Mouse (Mus musculus): ENCODE measurements around the gene H2-T22. TPM values are rescaled to one million over a fixed set of nuclear protein-coding genes. Genes with fewer than 3 reads are reported as not detected.

Gene H2-T22
- polyA plus RNA-seq, 1 experiment from 2014 or later: 16.1 TPM

- H3K4me3 ChIP-seq (ENCODE audit: low read length): peak overlapping the region; percentile 55
- peak overlapping the region; percentile 51 for H3K9ac ChIP-seq (ENCODE audit: low read depth, low read length)
- peak; percentile 69 for ATAC-seq
- H3K36me3 ChIP-seq (ENCODE audit: control insufficient read depth, insufficient read depth, low read length): no peaks in the 10 kb centered on the region
- H3K4me1 ChIP-seq (ENCODE audit: control insufficient read depth, insufficient read depth, low read length): peaks cover 7% of the 10 kb centered on the region; the same call in 1 of the 2 replicates
- peak overlapping the region; percentile 63 for H3K4me2 ChIP-seq (ENCODE audit: low read depth, low read length)
- H3K9me3 ChIP-seq (ENCODE audit: control insufficient read depth, low read length): no peaks in the 10 kb centered on the region
- H3K27me3 ChIP-seq (replicated peaks; ENCODE audit: control insufficient read depth, insufficient read depth, low read length): no peaks in the 10 kb centered on the region
- H3K27ac ChIP-seq (ENCODE audit: low read length): 0 out of 2 replicates have a peak overlapping the region, but pooled peaks have one; percentile 12
- 4% methylated on average over 31 of the region's 31 CpGs for WGBS
These were observed 48.2 kb downstream of the H2-T22 start for GRCm38 (mm10) chr17:35994175-35994878.

GRCm38 (mm10) chr17:35993675-35994074 lies 48.9 kb downstream of the H2-T22 start:
- Histone ChIP-seq H3K4me2 (ENCODE audit: low read depth, low read length) (peak overlapping the region; percentile 51), H3K9me3 (ENCODE audit: control insufficient read depth, low read length) (no peaks in the 10 kb centered on the region), H3K4me1 (ENCODE audit: control insufficient read depth, insufficient read depth, low read length) (peaks cover 7% of the 10 kb centered on the region; the same call in 1 of the 2 replicates), H3K36me3 (ENCODE audit: control insufficient read depth, insufficient read depth, low read length) (no peaks in the 10 kb centered on the region), H3K4me3 (ENCODE audit: low read length) (peak overlapping the region; percentile 29), H3K27ac (ENCODE audit: low read length) (no peak overlapping the region), H3K27me3 (replicated peaks; ENCODE audit: control insufficient read depth, insufficient read depth, low read length) (no peaks in the 10 kb centered on the region), H3K9ac (ENCODE audit: low read depth, low read length) (no peak overlapping the region)
- WGBS: 6% methylated on average over 17 of the region's 17 CpGs
- ATAC-seq: peak; percentile 63

GRCm38 (mm10) chr17:35991781-35992180 lies 50.8 kb downstream of the H2-T22 start:
- WGBS: 28% methylated on average over 10 of the region's 10 CpGs
- Histone ChIP-seq H3K9me3 (ENCODE audit: control insufficient read depth, low read length) (no peaks in the 10 kb centered on the region), H3K4me1 (ENCODE audit: control insufficient read depth, insufficient read depth, low read length) (peaks cover 7% of the 10 kb centered on the region; the same call in 1 of the 2 replicates), H3K4me2 (ENCODE audit: low read depth, low read length) (no peak overlapping the region), H3K4me3 (ENCODE audit: low read length) (no peak overlapping the region), H3K27ac (ENCODE audit: low read length) (no peak overlapping the region), H3K27me3 (replicated peaks; ENCODE audit: control insufficient read depth, insufficient read depth, low read length) (no peaks in the 10 kb centered on the region), H3K36me3 (ENCODE audit: control insufficient read depth, insufficient read depth, low read length) (peaks cover 4% of the 10 kb centered on the region; the same call in 1 of the 2 replicates), H3K9ac (ENCODE audit: low read depth, low read length) (no peak overlapping the region)
- no peak for ATAC-seq

Other genes starting within 250 kb of the H2-T22 start
- 16.0 and 16.2 TPM in 2 replicates for gene Ier3, start 221.1 kb downstream of the H2-T22 start, polyA plus RNA-seq (2015; fragmentation: Nextera tagmentation; extraction: Ambion mirVana)
- 56.9 and 58.5 TPM in 2 replicates for gene Flot1, start 219.5 kb downstream of the H2-T22 start, polyA plus RNA-seq (2015; fragmentation: Nextera tagmentation; extraction: Ambion mirVana)
- 559 and 622 TPM in 2 replicates for gene Tubb5, start 204.4 kb downstream of the H2-T22 start, polyA plus RNA-seq (2015; fragmentation: Nextera tagmentation; extraction: Ambion mirVana)
- gene Mdc1, start 201.2 kb downstream of the H2-T22 start, polyA plus RNA-seq (2015; fragmentation: Nextera tagmentation; extraction: Ambion mirVana): 10.0 and 11.8 TPM in 2 replicates
- 47.7 and 51.7 TPM in 2 replicates for gene Nrm, start 181.4 kb downstream of the H2-T22 start, polyA plus RNA-seq (2015; fragmentation: Nextera tagmentation; extraction: Ambion mirVana)
- 19.3 and 19.4 TPM in 2 replicates for gene Ppp1r18, start 177.2 kb downstream of the H2-T22 start, polyA plus RNA-seq (2015; fragmentation: Nextera tagmentation; extraction: Ambion mirVana)
- gene Dhx16, start 162.9 kb downstream of the H2-T22 start, polyA plus RNA-seq (2015; fragmentation: Nextera tagmentation; extraction: Ambion mirVana): 36.0 and 38.3 TPM in 2 replicates
- 29.1 and 30.1 TPM in 2 replicates for gene 2310061I04Rik, start 145.3 kb downstream of the H2-T22 start, polyA plus RNA-seq (2015; fragmentation: Nextera tagmentation; extraction: Ambion mirVana)
- gene Atat1, start 132.7 kb downstream of the H2-T22 start, polyA plus RNA-seq (2015; fragmentation: Nextera tagmentation; extraction: Ambion mirVana): 43.4 and 45.4 TPM in 2 replicates
- gene Mrps18b, start 126.4 kb downstream of the H2-T22 start, polyA plus RNA-seq (2015; fragmentation: Nextera tagmentation; extraction: Ambion mirVana): 133 and 145 TPM in 2 replicates
- gene Ppp1r10, start 126.3 kb downstream of the H2-T22 start, polyA plus RNA-seq (2015; fragmentation: Nextera tagmentation; extraction: Ambion mirVana): 28.8 and 30.1 TPM in 2 replicates
- gene Abcf1, start 73.0 kb downstream of the H2-T22 start, polyA plus RNA-seq (2015; fragmentation: Nextera tagmentation; extraction: Ambion mirVana): 88.5 and 90.2 TPM in 2 replicates
- gene Gnl1, start 62.9 kb downstream of the H2-T22 start, polyA plus RNA-seq (2015; fragmentation: Nextera tagmentation; extraction: Ambion mirVana): 35.8 and 36.4 TPM in 2 replicates
- gene Prr3, start 62.5 kb downstream of the H2-T22 start, polyA plus RNA-seq (2015; fragmentation: Nextera tagmentation; extraction: Ambion mirVana): 22.5 and 25.9 TPM in 2 replicates
- gene H2-T24, start 22.2 kb downstream of the H2-T22 start, polyA plus RNA-seq (2015; fragmentation: Nextera tagmentation; extraction: Ambion mirVana): 1.8 TPM in 2 replicates
- 17.7 and 19.4 TPM in 2 replicates for gene H2-T23, start 9.9 kb downstream of the H2-T22 start, polyA plus RNA-seq (2015; fragmentation: Nextera tagmentation; extraction: Ambion mirVana)
- gene Gm6034, start 214 bp upstream of the H2-T22 start, polyA plus RNA-seq (2015; fragmentation: Nextera tagmentation; extraction: Ambion mirVana): 0.86 and 1.2 TPM in 2 replicates
- 7.2 and 11.9 TPM in 2 replicates for gene Gm11127, start 15.6 kb upstream of the H2-T22 start, polyA plus RNA-seq (2015; fragmentation: Nextera tagmentation; extraction: Ambion mirVana)
- 0.29 and 0.36 TPM in 2 replicates for gene Gm19684, start 78.9 kb upstream of the H2-T22 start, polyA plus RNA-seq (2015; fragmentation: Nextera tagmentation; extraction: Ambion mirVana)
- gene Gm7030, start 86.7 kb upstream of the H2-T22 start, polyA plus RNA-seq (2015; fragmentation: Nextera tagmentation; extraction: Ambion mirVana): 1.4 and 2.1 TPM in 2 replicates
- gene Gm8909, start 125.8 kb upstream of the H2-T22 start, polyA plus RNA-seq (2015; fragmentation: Nextera tagmentation; extraction: Ambion mirVana): 1.9 and 3.5 TPM in 2 replicates
- gene H2-T3, start 147.5 kb upstream of the H2-T22 start, polyA plus RNA-seq (2015; fragmentation: Nextera tagmentation; extraction: Ambion mirVana): 42.3 and 46.9 TPM in 2 replicates
- 129 and 139 TPM in 2 replicates for gene Rpp21, start 215.3 kb upstream of the H2-T22 start, polyA plus RNA-seq (2015; fragmentation: Nextera tagmentation; extraction: Ambion mirVana)
- 9.7 and 10.6 TPM in 2 replicates for gene Trim39, start 229.5 kb upstream of the H2-T22 start, polyA plus RNA-seq (2015; fragmentation: Nextera tagmentation; extraction: Ambion mirVana)
- gene H2-M10.2, start 243.7 kb upstream of the H2-T22 start, polyA plus RNA-seq (2015; fragmentation: Nextera tagmentation; extraction: Ambion mirVana): not detected in 2 replicates